Mouse (Mus musculus) layer of hippocampus, adult 18-20 months (tissue): ENCODE results near the gene Socs4. TPM values are rescaled to one million over a fixed set of nuclear protein-coding genes. Genes with fewer than 3 reads are reported as not detected.

Experiments used
- DNase-seq, 2 experiments: peaks; one replicate each; pipeline ENCODE4 v3.0.0; 2022; ENCODE audit warnings: low spot score in 2 of 2
- total RNA-seq, 2 experiments: library from RNA; stranded (reverse); gene quantifications; 2 replicates each; pipeline ENCODE4 v1.2.3; 2021

Socs4 gene
- total RNA-seq, 2 experiments from 2014 or later = 11.7 to 13.2 TPM

DNA sequence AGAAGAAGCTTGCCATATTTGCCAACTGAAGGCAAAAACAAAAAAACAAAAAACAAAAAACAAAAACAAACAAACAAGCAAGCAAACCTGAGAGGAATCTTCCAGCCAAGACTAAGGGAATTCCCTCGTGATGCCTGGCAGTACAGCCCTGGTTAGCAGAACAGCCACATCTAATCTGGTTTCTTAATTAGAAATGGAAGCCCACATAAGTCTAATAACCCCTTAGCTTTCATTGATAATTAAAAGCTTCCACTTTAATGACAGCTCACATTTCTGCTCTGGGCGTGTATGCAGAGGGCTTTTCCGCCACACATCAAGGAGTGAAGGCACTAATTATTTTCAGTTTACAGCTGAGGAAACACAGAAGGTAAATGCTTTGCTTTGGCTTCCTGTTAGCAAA, 58.6 kb downstream of the Socs4 start:
- no peak for DNase-seq

DNA sequence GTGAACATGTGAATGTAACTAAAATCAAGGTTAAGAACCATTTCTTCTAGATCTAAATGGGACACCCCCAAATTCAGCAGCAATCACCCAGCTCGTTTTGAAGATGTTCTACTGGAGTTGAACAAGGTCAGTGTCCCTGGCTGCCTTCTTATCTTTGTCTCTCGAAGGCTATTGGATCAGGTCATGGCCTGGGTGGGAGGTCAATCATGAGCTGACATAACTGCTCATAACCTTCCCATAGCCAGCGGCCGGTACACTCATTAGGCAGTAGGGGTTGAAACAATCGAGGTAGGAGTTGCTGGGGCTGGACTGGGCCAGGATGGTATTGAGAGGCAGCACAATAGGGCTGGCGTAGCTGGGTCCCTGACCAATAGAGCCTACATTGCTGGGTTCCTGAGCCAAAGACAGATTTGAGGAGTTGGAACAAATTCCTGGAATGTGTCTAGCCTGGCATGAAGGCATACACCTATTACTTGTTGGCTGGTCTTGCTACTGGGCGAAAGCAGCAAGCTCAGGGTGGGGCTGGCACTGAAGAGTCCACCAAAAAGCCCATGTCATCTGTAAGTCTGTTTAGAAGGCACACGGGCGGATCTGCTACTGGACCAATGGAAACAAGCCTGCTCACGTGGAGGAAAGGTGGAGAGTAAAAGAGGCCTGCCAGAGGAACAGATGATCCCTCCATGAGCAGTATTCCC, 63.6 kb downstream of the Socs4 start:
- DNase-seq = no peak

- no peak for DNase-seq
Measured at GRCm38 (mm10) chr14:47341811-47342291, 65.1 kb downstream of the Socs4 start.

Other genes starting within 250 kb of the Socs4 start
- gene Gch1, start 87.5 kb upstream of the Socs4 start, total RNA-seq = 1 to 10 TPM; 1.6 to 2.0 TPM
- 1 to 10 TPM; 4.9 to 5.0 TPM for gene Wdhd1, start 74 bp upstream of the Socs4 start, total RNA-seq
- gene Mapk1ip1l, start 21.3 kb downstream of the Socs4 start, total RNA-seq = 10 to 100 TPM; 49.9 to 59.5 TPM
- gene Lgals3, start 90.8 kb downstream of the Socs4 start, total RNA-seq = 1 to 10 TPM in 1 of 2 experiments, not detected in 1; 1.1 TPM
- under 1 TPM in 1 of 2 experiments, not detected in 1; 0.25 TPM for gene Dlgap5, start 141.5 kb downstream of the Socs4 start, total RNA-seq
- 10 to 100 TPM; 88.5 to 91.4 TPM for gene Fbxo34, start 173.5 kb downstream of the Socs4 start, total RNA-seq